Mouse (Mus musculus): Measurements from ENCODE around the gene Glipr1l2.
"Not testable (repeated sequence)": the region's sequence is repeated elsewhere in the genome, so short reads cannot be mapped to it uniquely, and the experiment has no call there.

Gene Glipr1l2

GRCm38 (mm10) chr10:112083157-112083556 is at the start of gene Glipr1l2:
Glipr1l2 (plus strand) TSS chr10:112083354.
- no peak for DNase-seq (ENCODE audit: low spot score)

- DNase-seq (ENCODE audit: low spot score) = not testable (repeated sequence)
Observed at GRCm38 (mm10) chr10:112043523-112043922, 39.6 kb upstream of the Glipr1l2 start.

GRCm38 (mm10) chr10:112044283-112044682 is 38.9 kb upstream of the Glipr1l2 start:
- not testable (repeated sequence) for DNase-seq (ENCODE audit: low spot score)

- no peak for DNase-seq (ENCODE audit: low spot score)
Observed at GRCm38 (mm10) chr10:112051220-112051619, 31.9 kb upstream of the Glipr1l2 start.

- DNase-seq (ENCODE audit: low spot score) = not testable (repeated sequence)
Observed at GRCm38 (mm10) chr10:112051956-112052355, 31.2 kb upstream of the Glipr1l2 start.

GRCm38 (mm10) chr10:112059702-112060582 is 23.2 kb upstream of the Glipr1l2 start, which contains the start of gene Glipr1l1:
Glipr1l1 (plus strand) TSS chr10:112060189.
- DNase-seq (ENCODE audit: low spot score) = peak; percentile 86

- not testable (repeated sequence) for DNase-seq (ENCODE audit: low spot score)
Observed at GRCm38 (mm10) chr10:112060583-112060934, 22.6 kb upstream of the Glipr1l2 start.

GRCm38 (mm10) chr10:112080044-112080443 is 3.1 kb upstream of the Glipr1l2 start:
- no peak for DNase-seq (ENCODE audit: low spot score)

- DNase-seq (ENCODE audit: low spot score) = peak; percentile 68
Observed at GRCm38 (mm10) chr10:112105785-112106184, 22.6 kb downstream of the Glipr1l2 start.

GRCm38 (mm10) chr10:112110401-112110800 is 27.2 kb downstream of the Glipr1l2 start:
- no peak for DNase-seq (ENCODE audit: low spot score)

- DNase-seq (ENCODE audit: low spot score) = not testable (repeated sequence)
Observed at GRCm38 (mm10) chr10:112125090-112125489, 41.9 kb downstream of the Glipr1l2 start.

- DNase-seq (ENCODE audit: low spot score) = not testable (repeated sequence)
Observed at GRCm38 (mm10) chr10:112127682-112128230, 44.6 kb downstream of the Glipr1l2 start.

- DNase-seq (ENCODE audit: low spot score) = no peak
Observed at GRCm38 (mm10) chr10:112132194-112132593, 49.0 kb downstream of the Glipr1l2 start.

GRCm38 (mm10) chr10:112138050-112138870 is 55.1 kb downstream of the Glipr1l2 start:
- DNase-seq (ENCODE audit: low spot score) = peak; percentile 69

GRCm38 (mm10) chr10:112138871-112139430 is 55.8 kb downstream of the Glipr1l2 start:
- DNase-seq (ENCODE audit: low spot score) = no peak

GRCm38 (mm10) chr10:112139834-112140233 is 56.7 kb downstream of the Glipr1l2 start:
- no peak for DNase-seq (ENCODE audit: low spot score)
